Mouse (Mus musculus): ENCODE results near the gene Vps9d1. TPM values are rescaled to one million over a fixed set of nuclear protein-coding genes. Genes with fewer than 3 reads are reported as not detected.
"Not testable (repeated sequence)": the region's sequence is repeated elsewhere in the genome, so short reads cannot be mapped to it uniquely, and the experiment has no call there.

Gene Vps9d1
- polyA plus RNA-seq, 1 experiment from 2014 or later, result 44.3 TPM

GRCm38 (mm10) chr8:123279828-123280227 lies 25.7 kb upstream of the Vps9d1 start:
- H3K27me3 ChIP-seq, result no peaks in the 10 kb centered on the region
- no peak overlapping the region for H3K9ac ChIP-seq
- H3K27ac ChIP-seq, result no peak overlapping the region
- no peaks in the 10 kb centered on the region for H3K9me3 ChIP-seq (replicated peaks)
- ATAC-seq (ENCODE audit: low FRiP score), result no peak
- peaks cover 15% of the 10 kb centered on the region for H3K36me3 ChIP-seq
- H3K4me2 ChIP-seq (replicated peaks), result no peak overlapping the region
- no peak overlapping the region for H3K4me3 ChIP-seq
- no peaks in the 10 kb centered on the region for H3K4me1 ChIP-seq
- 92% methylated on average over 4 of the region's 4 CpGs for WGBS

GRCm38 (mm10) chr8:123278445-123278844 lies 24.3 kb upstream of the Vps9d1 start:
- H3K4me1 ChIP-seq, result no peaks in the 10 kb centered on the region
- WGBS, result 89% methylated on average over 7 of the region's 7 CpGs
- H3K4me2 ChIP-seq (replicated peaks), result no peak overlapping the region
- H3K9me3 ChIP-seq (replicated peaks), result no peaks in the 10 kb centered on the region
- H3K27ac ChIP-seq, result no peak overlapping the region
- ATAC-seq (ENCODE audit: low FRiP score), result no peak
- H3K36me3 ChIP-seq, result peaks cover 15% of the 10 kb centered on the region
- no peak overlapping the region for H3K4me3 ChIP-seq
- no peak overlapping the region for H3K9ac ChIP-seq
- no peaks in the 10 kb centered on the region for H3K27me3 ChIP-seq

GRCm38 (mm10) chr8:123275096-123275495 lies 20.9 kb upstream of the Vps9d1 start:
- no peak overlapping the region for H3K27ac ChIP-seq
- no peaks in the 10 kb centered on the region for H3K9me3 ChIP-seq (replicated peaks)
- H3K27me3 ChIP-seq, result no peaks in the 10 kb centered on the region
- no peak overlapping the region for H3K4me3 ChIP-seq
- no peak for ATAC-seq (ENCODE audit: low FRiP score)
- peaks cover 8% of the 10 kb centered on the region for H3K36me3 ChIP-seq
- no peaks in the 10 kb centered on the region for H3K4me1 ChIP-seq
- 91% methylated on average over 12 of the region's 12 CpGs for WGBS
- H3K9ac ChIP-seq, result no peak overlapping the region
- no peak overlapping the region for H3K4me2 ChIP-seq (replicated peaks)

- Histone ChIP-seq H3K27ac (no peak overlapping the region), H3K9ac (no peak overlapping the region), H3K9me3 (replicated peaks) (no peaks in the 10 kb centered on the region), H3K36me3 (peaks cover 14% of the 10 kb centered on the region), H3K4me1 (no peaks in the 10 kb centered on the region), H3K27me3 (no peaks in the 10 kb centered on the region), H3K4me2 (replicated peaks) (no peak overlapping the region), H3K4me3 (no peak overlapping the region)
- 87% methylated on average over 5 of the region's 5 CpGs for whole genome bisulfite sequencing
- no peak for ATAC-seq (ENCODE audit: low FRiP score)
These were observed 20.3 kb upstream of the Vps9d1 start for GRCm38 (mm10) chr8:123274447-123274846.

GRCm38 (mm10) chr8:123271901-123272300 lies 17.8 kb upstream of the Vps9d1 start:
- 77% methylated on average over 4 of the region's 4 CpGs for WGBS
- no peaks in the 10 kb centered on the region for H3K9me3 ChIP-seq (replicated peaks)
- H3K27me3 ChIP-seq, result no peaks in the 10 kb centered on the region
- no peak overlapping the region for H3K9ac ChIP-seq
- no peak for ATAC-seq (ENCODE audit: low FRiP score)
- no peak overlapping the region for H3K27ac ChIP-seq
- H3K4me3 ChIP-seq, result no peak overlapping the region
- H3K36me3 ChIP-seq, result peaks cover 37% of the 10 kb centered on the region
- H3K4me1 ChIP-seq, result no peaks in the 10 kb centered on the region
- no peak overlapping the region for H3K4me2 ChIP-seq (replicated peaks)

GRCm38 (mm10) chr8:123271147-123271546 lies 17.0 kb upstream of the Vps9d1 start:
- Histone ChIP-seq H3K36me3 (peaks cover 44% of the 10 kb centered on the region), H3K9me3 (replicated peaks) (no peaks in the 10 kb centered on the region), H3K4me3 (no peak overlapping the region), H3K27me3 (no peaks in the 10 kb centered on the region), H3K9ac (no peak overlapping the region), H3K27ac (no peak overlapping the region; the same call in 1 of the 2 replicates), H3K4me1 (no peaks in the 10 kb centered on the region), H3K4me2 (replicated peaks) (no peak overlapping the region)
- ATAC-seq (ENCODE audit: low FRiP score), result no peak
- 91% methylated on average over 10 of the region's 10 CpGs for WGBS

DNA sequence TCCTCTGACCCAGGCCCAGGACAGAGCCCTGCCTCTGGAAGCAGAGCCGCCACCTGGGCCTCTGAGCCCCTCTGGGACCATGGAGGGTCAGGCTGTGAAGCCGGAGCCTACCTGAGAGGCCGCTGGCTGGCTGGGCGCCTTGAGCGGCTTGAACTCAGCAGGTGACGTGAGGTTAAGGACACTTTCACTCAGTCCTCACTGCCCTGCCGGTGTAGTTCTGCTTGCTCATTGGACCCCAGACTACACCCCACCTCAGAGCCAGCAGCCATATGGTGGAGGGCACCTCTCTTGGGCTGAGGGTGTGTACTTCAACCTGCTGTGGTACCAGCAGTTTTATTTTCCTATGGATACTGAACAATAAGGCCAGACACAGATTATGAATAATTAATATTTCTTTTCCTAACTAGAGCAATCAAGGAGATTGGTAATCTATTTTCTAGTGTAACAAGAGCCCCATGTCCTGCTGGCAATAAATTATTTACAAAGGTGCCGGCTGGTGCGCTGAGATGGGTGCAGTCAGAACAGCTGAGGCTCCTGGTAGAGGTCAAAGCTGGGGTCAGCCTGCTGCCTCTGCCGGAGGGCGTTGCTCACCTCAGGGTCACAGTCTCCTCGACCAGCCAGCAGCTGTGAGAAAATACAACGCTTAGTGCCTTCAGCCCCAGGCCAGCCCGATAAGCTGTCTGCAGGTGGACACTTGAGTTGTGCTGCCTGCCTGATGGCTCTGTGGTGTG lies 13.9 kb upstream of the Vps9d1 start:
- Histone ChIP-seq H3K4me3 (no peak overlapping the region), H3K27ac (peak overlapping the region; percentile 30; the same call in 1 of the 2 replicates), H3K4me2 (replicated peaks) (no peak overlapping the region), H3K4me1 (no peaks in the 10 kb centered on the region), H3K36me3 (peaks cover 73% of the 10 kb centered on the region), H3K27me3 (no peaks in the 10 kb centered on the region), H3K9ac (no peak overlapping the region; the same call in 1 of the 2 replicates), H3K9me3 (replicated peaks) (no peaks in the 10 kb centered on the region)
- 74% methylated on average over 14 of the region's 14 CpGs for WGBS
- ATAC-seq (ENCODE audit: low FRiP score), result 0 out of 2 replicates have a peak, but pooled peaks have one; percentile 52

GRCm38 (mm10) chr8:123257593-123257992 lies 3.4 kb upstream of the Vps9d1 start:
- not testable (repeated sequence) for ATAC-seq (ENCODE audit: low FRiP score); H3K9ac ChIP-seq; H3K9me3 ChIP-seq (replicated peaks); H3K27me3 ChIP-seq; H3K4me3 ChIP-seq; H3K4me2 ChIP-seq (replicated peaks); H3K27ac ChIP-seq
- H3K4me1 ChIP-seq, result peaks cover 32% of the 10 kb centered on the region
- 92% methylated on average over 7 of the region's 8 CpGs for WGBS
- peaks cover 54% of the 10 kb centered on the region for H3K36me3 ChIP-seq

DNA sequence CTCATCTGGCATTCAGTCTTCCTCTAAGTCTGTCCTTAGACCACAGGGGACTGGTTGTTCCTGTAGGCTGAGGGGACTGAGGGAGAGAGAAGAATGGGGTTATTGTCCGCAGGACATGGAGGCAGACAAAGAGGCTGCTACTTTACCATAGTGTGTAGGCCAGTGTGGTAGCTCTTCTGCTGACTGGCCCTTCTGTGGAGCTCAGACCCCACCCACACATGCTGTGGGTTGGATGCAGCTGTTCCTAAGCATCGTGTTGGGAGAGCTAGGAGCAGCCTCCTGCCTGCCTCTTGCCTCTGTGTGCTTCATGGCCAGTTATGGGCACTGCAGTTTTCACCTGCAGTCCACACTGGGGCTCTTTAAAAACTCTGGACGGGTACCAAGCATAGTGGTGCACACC lies 3.0 kb upstream of the Vps9d1 start:
- Histone ChIP-seq H3K4me2 (replicated peaks) (peak overlapping the region; percentile 98; the same call in 1 of the 2 replicates), H3K27ac (peak overlapping the region; percentile 44; the same call in 1 of the 2 replicates), H3K4me3 (0 out of 2 replicates have a peak overlapping the region, but pooled peaks have one; percentile 7), H3K9ac (0 out of 2 replicates have a peak overlapping the region, but pooled peaks have one; percentile 25), H3K4me1 (peaks cover 36% of the 10 kb centered on the region), H3K9me3 (replicated peaks) (no peaks in the 10 kb centered on the region), H3K36me3 (peaks cover 56% of the 10 kb centered on the region), H3K27me3 (no peaks in the 10 kb centered on the region)
- no peak for ATAC-seq (ENCODE audit: low FRiP score)
- 65% methylated on average over 3 of the region's 3 CpGs for WGBS

GRCm38 (mm10) chr8:123255170-123255569 lies 1.0 kb upstream of the Vps9d1 start:
- Histone ChIP-seq H3K36me3 (peaks cover 58% of the 10 kb centered on the region), H3K9me3 (replicated peaks) (no peaks in the 10 kb centered on the region), H3K27ac (no peak overlapping the region), H3K4me3 (peak overlapping the region; percentile 75), H3K4me2 (replicated peaks) (peak overlapping the region; percentile 98), H3K27me3 (no peaks in the 10 kb centered on the region), H3K9ac (peak overlapping the region; percentile 92), H3K4me1 (peaks cover 36% of the 10 kb centered on the region)
- 67% methylated on average over 6 of the region's 6 CpGs for WGBS
- ATAC-seq (ENCODE audit: low FRiP score), result no peak

- H3K27ac ChIP-seq, result peak overlapping the region; percentile 82
- H3K27me3 ChIP-seq, result no peaks in the 10 kb centered on the region
- H3K4me3 ChIP-seq, result peak overlapping the region; percentile 75
- H3K4me2 ChIP-seq (replicated peaks), result peak overlapping the region; percentile 98
- peak overlapping the region; percentile 92 for H3K9ac ChIP-seq
- peak; percentile 70 for ATAC-seq (ENCODE audit: low FRiP score)
- WGBS, result 2% methylated on average over 33 of the region's 40 CpGs
- no peaks in the 10 kb centered on the region for H3K9me3 ChIP-seq (replicated peaks)
- peaks cover 36% of the 10 kb centered on the region for H3K4me1 ChIP-seq
- peaks cover 58% of the 10 kb centered on the region for H3K36me3 ChIP-seq
These were observed 573 bp downstream of the Vps9d1 start for GRCm38 (mm10) chr8:123253451-123254098.

- Histone ChIP-seq H3K27ac (peak overlapping the region; percentile 82; the same call in 1 of the 2 replicates), H3K4me1 (peaks cover 36% of the 10 kb centered on the region), H3K4me2 (replicated peaks) (peak overlapping the region; percentile 98), H3K9me3 (replicated peaks) (no peaks in the 10 kb centered on the region), H3K9ac (peak overlapping the region; percentile 92), H3K27me3 (no peaks in the 10 kb centered on the region), H3K36me3 (peaks cover 58% of the 10 kb centered on the region), H3K4me3 (peak overlapping the region; percentile 75)
- 64% methylated on average over 4 of the region's 4 CpGs for WGBS
- ATAC-seq (ENCODE audit: low FRiP score), result no peak
These were observed 1.2 kb downstream of the Vps9d1 start for GRCm38 (mm10) chr8:123252925-123253324.
